Mouse (Mus musculus): ENCODE data around the gene Iffo1. TPM values are rescaled to one million over a fixed set of nuclear protein-coding genes. Genes with fewer than 3 reads are reported as not detected.

Iffo1 gene
- total and polyA plus RNA-seq, 3 experiments = 96.1 to 96.9 TPM; not detected in 1

GRCm38 (mm10) chr6:125095391-125096278 lies 49.4 kb upstream of the Iffo1 start, which contains the start of gene Chd4 (continued):
- TF ChIP-seq USF1 (IDR thresholded peaks at IDR 0.05; ENCODE audit: low read depth, low read length) (no peak), MAX (IDR thresholded peaks at IDR 0.05; ENCODE audit: low read length) (no peak), RCOR1 (IDR thresholded peaks at IDR 0.05; ENCODE audit: low read depth, low read length) (no peak), NELFE (IDR thresholded peaks at IDR 0.05; ENCODE audit: low read depth, low read length) (peak; percentile 86), NRF1 (IDR thresholded peaks at IDR 0.05; ENCODE audit: insufficient read depth, low read depth, low read length, poor library complexity, severe bottlenecking) (peak; percentile 58), POLR2AphosphoS5 (IDR thresholded peaks at IDR 0.05; ENCODE audit: borderline replicate concordance, low read depth, low read length) (peak; percentile 69; the same call in 1 of the 2 replicates), TBP (IDR thresholded peaks at IDR 0.05; ENCODE audit: low read depth, low read length) (peak; percentile 61; the same call in 1 of the 2 replicates), CTCF (IDR thresholded peaks at IDR 0.05 in 2 of 3, conservative IDR thresholded peaks at IDR 0.05 in 1 of 3; ENCODE audit: control insufficient read depth in 1 of 3, insufficient read depth in 1 of 3, low read depth in 2 of 3, low read length in 3 of 3, poor library complexity in 1 of 3, severe bottlenecking in 1 of 3) (no peak), POLR2A (IDR thresholded peaks at IDR 0.05; ENCODE audit: control insufficient read depth in 1 of 2, insufficient read depth in 1 of 2, low read depth in 1 of 2, low read length in 2 of 2, poor library complexity in 1 of 2) (peak; percentile 66 to 87; a peak in 3 of 4 replicates), UBTF (IDR thresholded peaks at IDR 0.05; ENCODE audit: borderline replicate concordance, insufficient read depth, low read depth, low read length) (no peak), E2F4 (IDR thresholded peaks at IDR 0.05; ENCODE audit: borderline replicate concordance, low read depth, low read length) (peak; percentile 40; the same call in 1 of the 2 replicates), TAL1 (IDR thresholded peaks at IDR 0.05; ENCODE audit: low read length) (no peak), GATA1 (IDR thresholded peaks at IDR 0.05; ENCODE audit: low read depth, low read length) (no peak)

- H3K27me3 ChIP-seq (ENCODE audit: control insufficient read depth in 1 of 2, insufficient read depth in 2 of 2, low read length in 2 of 2) = no peaks in the 10 kb centered on the region
- H3K79me2 ChIP-seq (ENCODE audit: control insufficient read depth, insufficient read depth, low read length, poor library complexity) = peaks cover 37% of the 10 kb centered on the region
- peaks cover 14 to 25% of the 10 kb centered on the region in 2 experiments for H3K36me3 ChIP-seq (ENCODE audit: control insufficient read depth in 1 of 2, insufficient read depth in 2 of 2, low read length in 2 of 2)
- TF ChIP-seq CHD1 (IDR thresholded peaks at IDR 0.05; ENCODE audit: low read depth, low read length) (peak; percentile 31; the same call in 1 of the 2 replicates), BHLHE40 (IDR thresholded peaks at IDR 0.05; ENCODE audit: borderline replicate concordance, low read depth, low read length) (no peak), USF1 (IDR thresholded peaks at IDR 0.05; ENCODE audit: low read depth, low read length) (0 out of 2 replicates have a peak, but pooled peaks have one; percentile 34), MAZ (IDR thresholded peaks at IDR 0.05; ENCODE audit: low read depth, low read length) (no peak), MYC (IDR thresholded peaks at IDR 0.05; ENCODE audit: low read depth, low read length) (peak; percentile 20; the same call in 1 of the 2 replicates), MXI1 (IDR thresholded peaks at IDR 0.05; ENCODE audit: low read depth, low read length) (peak; percentile 15; the same call in 1 of the 2 replicates), TBP (IDR thresholded peaks at IDR 0.05; ENCODE audit: low read depth, low read length) (peak; percentile 5; the same call in 1 of the 2 replicates)
- peak overlapping the region; percentile 85 for H3K27ac ChIP-seq (ENCODE audit: control insufficient read depth, low read depth, low read length)
- no peak for DNase-seq (ENCODE audit: low read depth, low spot score)
- H3K4me3 ChIP-seq (ENCODE audit: control insufficient read depth in 1 of 2, insufficient read depth in 1 of 2, low read depth in 2 of 2, low read length in 2 of 2) = peak overlapping the region; percentile 84 to 90
- peaks cover 9 to 28% of the 10 kb centered on the region in 2 experiments for H3K4me1 ChIP-seq (ENCODE audit: control insufficient read depth in 1 of 2, insufficient read depth in 2 of 2, low read length in 2 of 2)
- no peaks in the 10 kb centered on the region for H3K9me3 ChIP-seq (replicated peaks; ENCODE audit: insufficient read depth, low read length)
- H3K9ac ChIP-seq (ENCODE audit: control insufficient read depth, low read depth, low read length, poor library complexity, severe bottlenecking) = peak overlapping the region; percentile 98
Observed at GRCm38 (mm10) chr6:125096279-125096596, 48.8 kb upstream of the Iffo1 start.

Data from MEL (cell line).